8 mouse cellular contexts compared by ENCODE assay signal in genomic region chr10:45577731-45578297, GRCm38 (mm10). TPM values are rescaled to one million over a fixed set of nuclear protein-coding genes. Genes with fewer than 3 reads are reported as not detected.
A peak's percentile ranks its signal among the peaks of the same experiment; 100 is the strongest.
DNase-seq lines count a peak whose midpoint lies in the region; ATAC-seq lines count a peak whose summit lies in the region.

Gene Hace1, plus strand, starts transcription at chr10:45577829.

- under 1% methylated on average over 60 of the region's 79 CpGs for WGBS in hindbrain, embryonic 14.5 days

- DNase-seq in R1 (ENCODE audit: low read depth, low spot score) = peak; percentile 88
- DNase-seq in cerebellum, postnatal 25 days = peak; percentile 91 to 93
- DNase-seq in frontal cortex, postnatal 25 days (ENCODE audit: low spot score in 2 of 2) = peak; percentile 76 to 83
- DNase-seq in hindbrain, embryonic 14.5 days (ENCODE audit: low spot score) = peak; percentile 88
- DNase-seq in layer of hippocampus, postnatal 25 days (ENCODE audit: extremely low spot score in 1 of 2, low spot score in 1 of 2) = peak; percentile 74 to 84
- peak; percentile 83 for DNase-seq in lung, postnatal 14 days
- DNase-seq in ovary, postnatal 36 days (ENCODE audit: low spot score) = peak; percentile 82
- peak; percentile 92 for DNase-seq in thymus, postnatal 14 days

- H3K4me2 ChIP-seq in hindbrain, embryonic 14.5 days (replicated peaks) = peak within 1 kb of the TSS; percentile 59

- no peaks in the 10 kb centered on the region for H3K36me3 ChIP-seq in hindbrain, embryonic 14.5 days (replicated peaks; ENCODE audit: control insufficient read depth, insufficient read depth)

- peak within 1 kb of the TSS; percentile 81 for H3K9ac ChIP-seq in hindbrain, embryonic 14.5 days

- peak within 1 kb of the TSS; percentile 87 for H3K4me3 ChIP-seq in hindbrain, embryonic 14.5 days (replicated peaks; ENCODE audit: low read length)

- H3K27ac ChIP-seq in hindbrain, embryonic 14.5 days = peak within 1 kb of the TSS; percentile 95

- 0 out of 2 replicates have a peak, but pooled peaks cover 3% of the 10 kb centered on the region for H3K4me1 ChIP-seq in hindbrain, embryonic 14.5 days (replicated peaks; ENCODE audit: control insufficient read depth, insufficient read depth, low read length)

- ATAC-seq in hindbrain, embryonic 14.5 days (ENCODE audit: low FRiP score) = peak; percentile 97

- H3K9me3 ChIP-seq in hindbrain, embryonic 14.5 days (ENCODE audit: control insufficient read depth, low read length) = no peaks in the 10 kb centered on the region

- H3K27me3 ChIP-seq in hindbrain, embryonic 14.5 days (ENCODE audit: control insufficient read depth, insufficient read depth, low read length) = no peaks in the 10 kb centered on the region

RNA-seq across cellular contexts. Expression of gene Hace1, which starts in this region (rescaled TPM):
- polyA plus RNA-seq in hindbrain, embryonic 14.5 days (2014; fragmentation: Nextera tagmentation; extraction: Ambion mirVana) = 18.7 and 20.7 TPM in 2 replicates
- total RNA-seq in layer of hippocampus, postnatal 25 days (2021) = 10 to 100 TPM; 34.5 to 39.0 TPM

Comparison
In these comparisons a context has a peak if more than half of its experiments do, and no peak if none do; other contexts are left out.
1. Peak in every context shown above with its lines: DNase-seq, ATAC-seq, H3K4me3 ChIP-seq and H3K27ac ChIP-seq.